Mouse (Mus musculus) kidney, adult 8-10 months (tissue): ENCODE results near the gene Crebzf.

Experiments
- DNase-seq, 2 experiments: peaks; one replicate each; pipeline ENCODE4 v3.0.0; 2022

Gene Crebzf

DNA sequence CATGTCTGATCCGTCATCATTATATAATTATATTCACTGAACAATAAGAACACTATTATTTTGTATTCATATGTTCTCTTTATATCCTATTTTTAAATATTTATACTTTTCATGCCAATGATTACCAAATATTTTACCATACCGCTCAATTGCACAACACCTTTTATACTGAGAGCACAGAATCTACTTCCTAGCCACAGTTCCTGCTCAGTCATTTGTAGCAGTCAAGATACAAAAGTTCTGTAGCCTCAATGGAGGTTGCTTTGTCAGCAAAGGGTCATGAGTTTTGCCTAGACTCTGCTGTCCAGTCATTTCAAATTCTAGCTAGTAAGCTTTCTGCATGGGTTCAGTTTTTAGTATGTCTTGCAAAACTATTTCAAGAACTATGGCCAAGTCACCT is 40.1 kb downstream of the Crebzf start:
- DNase-seq: no peak
